In genomic region chr3:20057306-20058196, GRCm38 (mm10) we compare ENCODE assay signal across 8 mouse cellular contexts. TPM values are rescaled to one million over a fixed set of nuclear protein-coding genes. Genes with fewer than 3 reads are reported as not detected.
DNase-seq lines count a peak whose midpoint lies in the region; ATAC-seq and TF ChIP-seq lines count a peak whose summit lies in the region.

Gene Hltf, plus strand, starts transcription at chr3:20057811.

- no peaks in the 10 kb centered on the region for H3K9me3 ChIP-seq in MEL (replicated peaks; ENCODE audit: insufficient read depth, low read length)
- H3K9me3 ChIP-seq in forebrain, postnatal 0 days (ENCODE audit: low read length): no peaks in the 10 kb centered on the region
- H3K9me3 ChIP-seq in lung, embryonic 15.5 days: no peaks in the 10 kb centered on the region

- 0 out of 4 replicates have a peak, but pooled peaks cover 0 to 2% of the 10 kb centered on the region in 2 experiments for H3K4me1 ChIP-seq in MEL (ENCODE audit: control insufficient read depth in 1 of 2, insufficient read depth in 2 of 2, low read length in 2 of 2)
- H3K4me1 ChIP-seq in cerebellum, adult 2 months (ENCODE audit: control insufficient read depth, insufficient read depth, low read length): no peaks in the 10 kb centered on the region; the same call in 1 of the 2 replicates
- H3K4me1 ChIP-seq in forebrain, postnatal 0 days (ENCODE audit: insufficient read depth): peaks cover 5% of the 10 kb centered on the region; the same call in 1 of the 2 replicates
- peaks cover 11% of the 10 kb centered on the region for H3K4me1 ChIP-seq in lung, embryonic 15.5 days

- WGBS in cerebellum, adult 2 months: under 1% methylated on average over 49 of the region's 54 CpGs
- 2% methylated on average over 54 of the region's 54 CpGs for WGBS in forebrain, postnatal 0 days
- WGBS in lung, embryonic 15.5 days: under 1% methylated on average over 51 of the region's 54 CpGs

- no peaks in the 10 kb centered on the region for H3K27me3 ChIP-seq in MEL (ENCODE audit: control insufficient read depth in 1 of 2, insufficient read depth in 2 of 2, low read length in 2 of 2)
- H3K27me3 ChIP-seq in cerebellum, adult 2 months (ENCODE audit: control insufficient read depth, insufficient read depth, low read length): no peaks in the 10 kb centered on the region
- no peaks in the 10 kb centered on the region for H3K27me3 ChIP-seq in forebrain, postnatal 0 days (ENCODE audit: insufficient read depth, low read length)
- no peaks in the 10 kb centered on the region for H3K27me3 ChIP-seq in lung, embryonic 15.5 days

- H3K9ac ChIP-seq in MEL (ENCODE audit: control insufficient read depth, low read depth, low read length, poor library complexity, severe bottlenecking): peak within 1 kb of the TSS; percentile 82
- H3K9ac ChIP-seq in forebrain, postnatal 0 days: peak within 1 kb of the TSS; percentile 81
- peak within 1 kb of the TSS; percentile 69 for H3K9ac ChIP-seq in lung, embryonic 15.5 days

- peaks cover 0 to 5% of the 10 kb centered on the region in 2 experiments; a peak in 2 of 4 replicates for H3K36me3 ChIP-seq in MEL (ENCODE audit: control insufficient read depth in 1 of 2, insufficient read depth in 2 of 2, low read length in 2 of 2)
- H3K36me3 ChIP-seq in forebrain, postnatal 0 days (ENCODE audit: insufficient read depth): 0 out of 2 replicates have a peak, but pooled peaks cover 5% of the 10 kb centered on the region
- H3K36me3 ChIP-seq in lung, embryonic 15.5 days: peaks cover 4% of the 10 kb centered on the region; the same call in 1 of the 2 replicates

- peak; percentile 100 for ATAC-seq in forebrain, postnatal 0 days
- ATAC-seq in lung, embryonic 15.5 days (ENCODE audit: borderline replicate concordance, extremely low read depth, low FRiP score, low TSS enrichment): peak; percentile 100

- TF ChIP-seq CTCF in MEL (IDR thresholded peaks at IDR 0.05 in 2 of 3, conservative IDR thresholded peaks at IDR 0.05 in 1 of 3; ENCODE audit: control insufficient read depth in 1 of 3, insufficient read depth in 1 of 3, low read depth in 2 of 3, low read length in 3 of 3, poor library complexity in 1 of 3, severe bottlenecking in 1 of 3): no peak
- no peak for TF ChIP-seq CTCF in cerebellum, adult 2 months (IDR thresholded peaks at IDR 0.05; ENCODE audit: borderline replicate concordance, insufficient read depth, low read depth, low read length)
- 0 out of 2 replicates have a peak, but pooled peaks have one; percentile 0 for TF ChIP-seq CTCF in forebrain, postnatal 0 days (IDR thresholded peaks at IDR 0.05; ENCODE audit: low read depth)

- peak; percentile 73 to 86 for TF ChIP-seq POLR2A in MEL (IDR thresholded peaks at IDR 0.05; ENCODE audit: control insufficient read depth in 1 of 2, insufficient read depth in 1 of 2, low read depth in 1 of 2, low read length in 2 of 2, poor library complexity in 1 of 2)
- TF ChIP-seq POLR2A in cerebellum, adult 2 months (IDR thresholded peaks at IDR 0.05; ENCODE audit: borderline replicate concordance, insufficient read depth, low read length): peak; percentile 67

- peaks cover 7% of the 10 kb centered on the region for H3K79me2 ChIP-seq in MEL (ENCODE audit: control insufficient read depth, insufficient read depth, low read length, poor library complexity)

- peak within 1 kb of the TSS; percentile 54 for H3K4me2 ChIP-seq in forebrain, postnatal 0 days (ENCODE audit: low read depth)
- peak within 1 kb of the TSS; percentile 61 for H3K4me2 ChIP-seq in lung, embryonic 15.5 days

- TF ChIP-seq RAD21 in MEL (IDR thresholded peaks at IDR 0.05; ENCODE audit: low read depth, low read length): no peak

- peak within 1 kb of the TSS; percentile 92 to 93 for H3K4me3 ChIP-seq in MEL (ENCODE audit: control insufficient read depth in 1 of 2, insufficient read depth in 1 of 2, low read depth in 2 of 2, low read length in 2 of 2)
- H3K4me3 ChIP-seq in cerebellum, adult 2 months (replicated peaks; ENCODE audit: insufficient read depth, low read depth, low read length): peak within 1 kb of the TSS; percentile 83
- peak within 1 kb of the TSS; percentile 83 for H3K4me3 ChIP-seq in forebrain, postnatal 0 days (ENCODE audit: low read depth, low read length)
- peak within 1 kb of the TSS; percentile 95 for H3K4me3 ChIP-seq in lung, embryonic 15.5 days

- DNase-seq in MEL (ENCODE audit: low read depth, low spot score): peak; percentile 97
- DNase-seq in cerebellum, adult 2 months: peak; percentile 96 to 98
- DNase-seq in forebrain, postnatal 0 days: peak; percentile 96
- peak; percentile 95 for DNase-seq in heart, postnatal 4 days
- peak; percentile 93 to 96 for DNase-seq in layer of hippocampus, adult 8-10 months (ENCODE audit: low spot score in 2 of 2)
- peak; percentile 89 for DNase-seq in ovary, adult 18-20 months (ENCODE audit: low spot score)
- DNase-seq in thymus, postnatal 0 days (ENCODE audit: low spot score): peak; percentile 95

- no peak for TF ChIP-seq EP300 in MEL (IDR thresholded peaks at IDR 0.05; ENCODE audit: low read depth in 1 of 2, low read length in 2 of 2)

- H3K27ac ChIP-seq in MEL (ENCODE audit: control insufficient read depth, low read depth, low read length): peak within 1 kb of the TSS; percentile 34; the same call in 1 of the 2 replicates
- H3K27ac ChIP-seq in cerebellum, adult 2 months (ENCODE audit: insufficient read depth, low read length): peak within 1 kb of the TSS; percentile 62
- peak within 1 kb of the TSS; percentile 89 for H3K27ac ChIP-seq in forebrain, postnatal 0 days (ENCODE audit: low read depth, low read length)
- peak within 1 kb of the TSS; percentile 81 for H3K27ac ChIP-seq in lung, embryonic 15.5 days

TF ChIP-seq in MEL, 35 proteins besides CTCF, POLR2A, EP300 and RAD21:
- TF ChIP-seq MYC (IDR thresholded peaks at IDR 0.05; ENCODE audit: low read depth, low read length) (0 out of 2 replicates have a peak, but pooled peaks have one; percentile 32), MXI1 (IDR thresholded peaks at IDR 0.05; ENCODE audit: low read depth, low read length) (peak; percentile 83), MAFK (IDR thresholded peaks at IDR 0.05; ENCODE audit: borderline replicate concordance, low read depth, low read length) (no peak), HCFC1 (IDR thresholded peaks at IDR 0.05; ENCODE audit: low read depth, low read length) (peak; percentile 74), KAT2A (conservative IDR thresholded peaks at IDR 0.05; ENCODE audit: low read depth, low read length) (no peak), TBP (IDR thresholded peaks at IDR 0.05; ENCODE audit: low read depth, low read length) (peak; percentile 89), BHLHE40 (IDR thresholded peaks at IDR 0.05; ENCODE audit: borderline replicate concordance, low read depth, low read length) (no peak), TAL1 (IDR thresholded peaks at IDR 0.05; ENCODE audit: low read length) (no peak), ZC3H11A (IDR thresholded peaks at IDR 0.05; ENCODE audit: low read depth, low read length) (no peak), ZMIZ1 (IDR thresholded peaks at IDR 0.05; ENCODE audit: low read depth, low read length) (peak; percentile 76; the same call in 1 of the 2 replicates), USF1 (IDR thresholded peaks at IDR 0.05; ENCODE audit: low read depth, low read length) (no peak), POLR2AphosphoS2 (IDR thresholded peaks at IDR 0.05; ENCODE audit: low read length) (peak; percentile 73), POLR2AphosphoS5 (IDR thresholded peaks at IDR 0.05; ENCODE audit: borderline replicate concordance, low read depth, low read length) (no peak), USF2 (IDR thresholded peaks at IDR 0.05; ENCODE audit: borderline replicate concordance in 1 of 2, insufficient read depth in 1 of 2, low read depth in 1 of 2, low read length in 2 of 2) (no peak), SIN3A (IDR thresholded peaks at IDR 0.05; ENCODE audit: low read length) (peak; percentile 82), RCOR1 (IDR thresholded peaks at IDR 0.05; ENCODE audit: low read depth, low read length) (no peak), NELFE (IDR thresholded peaks at IDR 0.05; ENCODE audit: low read depth, low read length) (peak; percentile 79), MAX (IDR thresholded peaks at IDR 0.05; ENCODE audit: low read length) (peak; percentile 46; the same call in 1 of the 2 replicates), TCF12 (IDR thresholded peaks at IDR 0.05; ENCODE audit: low read depth, low read length) (peak; percentile 51), ELF1 (IDR thresholded peaks at IDR 0.05; ENCODE audit: low read depth, low read length) (peak; percentile 91), CHD2 (IDR thresholded peaks at IDR 0.05; ENCODE audit: low read length) (peak; percentile 84)

RNA-seq across cellular contexts. Expression of gene Hltf, which starts in this region (rescaled TPM):
- 10.0 and 10.7 TPM in 2 replicates for total RNA-seq in MEL (2012; rRNA removed)
- polyA plus RNA-seq in MEL (2012; ENCODE audit: insufficient read depth in 1 of 2, insufficient read length in 2 of 2, low read depth in 1 of 2, low replicate concordance in 2 of 2, missing spikeins in 1 of 2): 1 to 10 TPM in 1 of 2 experiments, not detected in 1; 9.8 TPM
- polyA plus RNA-seq in cerebellum, adult 2 months (2012; rRNA removed): 16.1 and 16.3 TPM in 2 replicates
- total RNA-seq in forebrain, postnatal 0 days (2014; rRNA removed): 16.2 and 18.2 TPM in 2 replicates
- polyA plus RNA-seq in forebrain, postnatal 0 days (2015; fragmentation: Nextera tagmentation; extraction: Ambion mirVana): 8.0 and 8.8 TPM in 2 replicates
- total RNA-seq in heart, postnatal 4 days (2021): 10 to 100 TPM; 13.4 to 15.1 TPM
- 10 to 100 TPM; 19.8 to 27.7 (median 24.9) TPM for total RNA-seq in layer of hippocampus, adult 8-10 months (2022)
- polyA plus RNA-seq in lung, embryonic 15.5 days (2015; fragmentation: Nextera tagmentation; extraction: Ambion mirVana): 20.5 and 21.9 TPM in 2 replicates
- 26.1 and 29.8 TPM in 2 replicates for polyA plus RNA-seq in thymus, postnatal 0 days (2015; fragmentation: Nextera tagmentation; extraction: Ambion mirVana)

Comparison
In these comparisons a context has a peak if more than half of its experiments do, and no peak if none do; other contexts are left out.
1. Peak in every context shown above with its lines: DNase-seq, ATAC-seq, H3K4me3 ChIP-seq and H3K27ac ChIP-seq.
2. H3K27ac ChIP-seq: peak in every context shown above with its lines; median percentile 89 in forebrain, postnatal 0 days; 81 in lung, embryonic 15.5 days; 62 in cerebellum, adult 2 months; 34 in MEL.